Mouse (Mus musculus) embryonic fibroblast, embryonic 13.5 days (primary cell): ENCODE data around the gene Guk1. TPM values are rescaled to one million over a fixed set of nuclear protein-coding genes. Genes with fewer than 3 reads are reported as not detected.

Experiments used
- H3K27ac ChIP-seq: 2 replicates; pipeline ENCODE4 v1.5.1; 2012; ENCODE audit warnings: low read length, control low read depth, inconsistent platforms; ENCODE audit not compliant: insufficient read depth
- H3K4me1 ChIP-seq: 2 replicates; pipeline ENCODE4 v1.6.1; 2011; ENCODE audit warnings: low read length; ENCODE audit not compliant: control insufficient read depth, insufficient read depth
- H3K4me3 ChIP-seq: 2 replicates; pipeline ENCODE4 v1.5.1; 2011; ENCODE audit warnings: mild to moderate bottlenecking, control low read depth, low read length; ENCODE audit not compliant: insufficient read depth
- CTCF ChIP-seq: IDR thresholded peaks from 2 replicates; pipeline ENCODE4 v1.5.1; 2011; ENCODE audit warnings: mild to moderate bottlenecking, control low read depth, low read length, moderate library complexity, borderline replicate concordance; ENCODE audit not compliant: insufficient read depth
- POLR2A ChIP-seq: IDR thresholded peaks from 2 replicates; pipeline ENCODE4 v1.6.1; 2011; ENCODE audit warnings: low read depth, mild to moderate bottlenecking, control low read depth, low read length, moderate library complexity
- polyA plus RNA-seq: library from polyadenylated mRNA; stranded (reverse); fragments of >200 nt; gene quantifications from 2 replicates; pipeline ENCODE4 v1.2.4, GENCODE M21; 2011; ENCODE audit warnings: low read depth; ENCODE audit not compliant: missing spikeins, insufficient read length

The Guk1 gene
- polyA plus RNA-seq, 1 experiment: 46.4 TPM

GRCm38 (mm10) chr11:59169807-59170206, 22.2 kb downstream of the Guk1 start:
- Histone ChIP-seq H3K27ac (no peak overlapping the region), H3K4me1 (no peaks in the 10 kb centered on the region), H3K4me3 (no peak overlapping the region)
- TF ChIP-seq CTCF (no peak), POLR2A (no peak)

GRCm38 (mm10) chr11:59165616-59166241, 26.3 kb downstream of the Guk1 start:
- no peak for TF ChIP-seq CTCF
- no peak for TF ChIP-seq POLR2A
- Histone ChIP-seq H3K27ac (no peak overlapping the region), H3K4me1 (no peaks in the 10 kb centered on the region), H3K4me3 (no peak overlapping the region)

- TF ChIP-seq CTCF (no peak), POLR2A (no peak)
- Histone ChIP-seq H3K27ac (no peak overlapping the region), H3K4me3 (0 out of 2 replicates have a peak overlapping the region, but pooled peaks have one; percentile 69), H3K4me1 (no peaks in the 10 kb centered on the region)
Measured at GRCm38 (mm10) chr11:59164384-59164783, 27.6 kb downstream of the Guk1 start.

GRCm38 (mm10) chr11:59163255-59164236, 28.5 kb downstream of the Guk1 start, which contains the start of gene Iba57:
Gene Iba57 (minus strand): TSS chr11:59163739.
- TF ChIP-seq POLR2A (no peak; the same call in none of the 2 replicates), CTCF (no peak)
- Histone ChIP-seq H3K27ac (peak within 1 kb of the TSS; percentile 90), H3K4me1 (no peaks in the 10 kb centered on the region), H3K4me3 (peak within 1 kb of the TSS; percentile 69)

- H3K27ac ChIP-seq: no peak overlapping the region
- TF ChIP-seq POLR2A (peak; percentile 44; the same call in 1 of the 2 replicates), CTCF (no peak)
- H3K4me1 ChIP-seq: no peaks in the 10 kb centered on the region
- peak overlapping the region; percentile 41 for H3K4me3 ChIP-seq
Measured at GRCm38 (mm10) chr11:59162443-59163254, 29.4 kb downstream of the Guk1 start.

- Histone ChIP-seq H3K27ac (no peak overlapping the region), H3K4me3 (no peak overlapping the region), H3K4me1 (no peaks in the 10 kb centered on the region)
- TF ChIP-seq POLR2A (no peak), CTCF (no peak)
Measured at GRCm38 (mm10) chr11:59161398-59161797, 30.6 kb downstream of the Guk1 start.

GRCm38 (mm10) chr11:59159558-59159957, 32.5 kb downstream of the Guk1 start:
- H3K4me1 ChIP-seq: no peaks in the 10 kb centered on the region
- H3K27ac ChIP-seq: no peak overlapping the region
- no peak for TF ChIP-seq POLR2A
- no peak for TF ChIP-seq CTCF
- H3K4me3 ChIP-seq: no peak overlapping the region

GRCm38 (mm10) chr11:59159099-59159498, 32.9 kb downstream of the Guk1 start:
- H3K4me3 ChIP-seq: no peak overlapping the region
- no peak for TF ChIP-seq CTCF
- H3K27ac ChIP-seq: no peak overlapping the region
- no peaks in the 10 kb centered on the region for H3K4me1 ChIP-seq

GRCm38 (mm10) chr11:59155900-59156299, 36.1 kb downstream of the Guk1 start:
- Histone ChIP-seq H3K4me1 (no peaks in the 10 kb centered on the region), H3K27ac (no peak overlapping the region), H3K4me3 (no peak overlapping the region)
- TF ChIP-seq POLR2A: no peak
- TF ChIP-seq CTCF: no peak

- H3K4me1 ChIP-seq: no peaks in the 10 kb centered on the region
- no peak for TF ChIP-seq CTCF
- TF ChIP-seq POLR2A: no peak
- H3K27ac ChIP-seq: no peak overlapping the region
- no peak overlapping the region for H3K4me3 ChIP-seq
Measured at GRCm38 (mm10) chr11:59154220-59154619, 37.8 kb downstream of the Guk1 start.
